Comparison of ENCODE assay signal across 8 mouse cellular contexts in genomic region chr10:63023121-63023748, GRCm38 (mm10). TPM values are rescaled to one million over a fixed set of nuclear protein-coding genes. Genes with fewer than 3 reads are reported as not detected.
A peak's percentile ranks its signal among the peaks of the same experiment; 100 is the strongest.
DNase-seq lines count a peak whose midpoint lies in the region; ATAC-seq and TF ChIP-seq lines count a peak whose summit lies in the region.

No protein-coding gene starts in this region.

- peak overlapping the region; percentile 98 for H3K27ac ChIP-seq in embryonic fibroblast, embryonic 13.5 days (ENCODE audit: insufficient read depth, low read length)
- H3K27ac ChIP-seq in heart, embryonic 10.5 days = peak overlapping the region; percentile 100
- H3K27ac ChIP-seq in kidney, embryonic 14.5 days (ENCODE audit: low read depth, low read length) = peak overlapping the region; percentile 100
- peak overlapping the region; percentile 97 for H3K27ac ChIP-seq in liver, embryonic 13.5 days
- H3K27ac ChIP-seq in neural tube, embryonic 11.5 days (ENCODE audit: low read depth, low read length) = peak overlapping the region; percentile 100
- H3K27ac ChIP-seq in testis, adult 2 months (ENCODE audit: control insufficient read depth, insufficient read depth, low read depth, low read length) = peak overlapping the region; percentile 95

- H3K9ac ChIP-seq in kidney, embryonic 14.5 days (ENCODE audit: low read depth, low read length) = peak overlapping the region; percentile 99
- H3K9ac ChIP-seq in liver, embryonic 13.5 days = peak overlapping the region; percentile 97
- peak overlapping the region; percentile 96 for H3K9ac ChIP-seq in neural tube, embryonic 11.5 days (ENCODE audit: low read length)

- peak; percentile 33 for ATAC-seq in kidney, embryonic 14.5 days (ENCODE audit: low FRiP score, low TSS enrichment)
- peak; percentile 15; the same call in 1 of the 2 replicates for ATAC-seq in liver, embryonic 13.5 days (ENCODE audit: low read depth)
- ATAC-seq in neural tube, embryonic 11.5 days (ENCODE audit: insufficient read depth, low FRiP score, low TSS enrichment) = peak; percentile 25

- H3K9me3 ChIP-seq in heart, embryonic 10.5 days = no peaks in the 10 kb centered on the region
- no peaks in the 10 kb centered on the region for H3K9me3 ChIP-seq in kidney, embryonic 14.5 days (ENCODE audit: control insufficient read depth, low read length)
- H3K9me3 ChIP-seq in liver, embryonic 13.5 days (replicated peaks) = no peaks in the 10 kb centered on the region
- H3K9me3 ChIP-seq in neural tube, embryonic 11.5 days (ENCODE audit: control insufficient read depth, low read length) = no peaks in the 10 kb centered on the region

- WGBS in heart, embryonic 10.5 days = under 1% methylated on average over 66 of the region's 68 CpGs
- under 1% methylated on average over 56 of the region's 68 CpGs for WGBS in kidney, embryonic 14.5 days
- WGBS in liver, embryonic 13.5 days (ENCODE audit: insufficient replicate concordance) = under 1% methylated on average over 68 of the region's 68 CpGs
- under 1% methylated on average over 68 of the region's 68 CpGs for WGBS in neural tube, embryonic 11.5 days

- H3K4me2 ChIP-seq in kidney, embryonic 14.5 days (replicated peaks; ENCODE audit: low read depth, low read length) = peak overlapping the region; percentile 64; the same call in 1 of the 2 replicates
- peak overlapping the region; percentile 78 for H3K4me2 ChIP-seq in liver, embryonic 13.5 days
- H3K4me2 ChIP-seq in neural tube, embryonic 11.5 days (ENCODE audit: low read depth) = peak overlapping the region; percentile 55

- H3K4me3 ChIP-seq in embryonic fibroblast, embryonic 13.5 days (ENCODE audit: insufficient read depth, low read length) = peak overlapping the region; percentile 94
- peak overlapping the region; percentile 89 for H3K4me3 ChIP-seq in heart, embryonic 10.5 days
- peak overlapping the region; percentile 98 for H3K4me3 ChIP-seq in kidney, embryonic 14.5 days (ENCODE audit: low read length)
- peak overlapping the region; percentile 95 for H3K4me3 ChIP-seq in liver, embryonic 13.5 days (replicated peaks)
- peak overlapping the region; percentile 78 for H3K4me3 ChIP-seq in neural tube, embryonic 11.5 days (ENCODE audit: low read depth, low read length)
- peak overlapping the region; percentile 88 for H3K4me3 ChIP-seq in testis, adult 2 months (ENCODE audit: control insufficient read depth, low read depth, low read length)

- H3K4me1 ChIP-seq in embryonic fibroblast, embryonic 13.5 days (ENCODE audit: control insufficient read depth, insufficient read depth, low read length) = no peaks in the 10 kb centered on the region
- peaks cover 14% of the 10 kb centered on the region for H3K4me1 ChIP-seq in heart, embryonic 10.5 days
- peaks cover 24% of the 10 kb centered on the region for H3K4me1 ChIP-seq in kidney, embryonic 14.5 days (ENCODE audit: control insufficient read depth, insufficient read depth, low read length)
- H3K4me1 ChIP-seq in liver, embryonic 13.5 days (replicated peaks) = peaks cover 48% of the 10 kb centered on the region
- H3K4me1 ChIP-seq in neural tube, embryonic 11.5 days (ENCODE audit: control insufficient read depth, insufficient read depth, low read length) = peaks cover 24% of the 10 kb centered on the region
- H3K4me1 ChIP-seq in testis, adult 2 months (ENCODE audit: control insufficient read depth, insufficient read depth, low read length) = peaks cover 9% of the 10 kb centered on the region

- no peak for TF ChIP-seq POLR2A in embryonic fibroblast, embryonic 13.5 days (IDR thresholded peaks at IDR 0.05; ENCODE audit: low read depth, low read length)
- TF ChIP-seq POLR2A in testis, adult 2 months (IDR thresholded peaks at IDR 0.05; ENCODE audit: control insufficient read depth, low read depth, low read length) = no peak

- peaks cover 2% of the 10 kb centered on the region; the same call in 1 of the 2 replicates for H3K36me3 ChIP-seq in heart, embryonic 10.5 days
- H3K36me3 ChIP-seq in kidney, embryonic 14.5 days (ENCODE audit: control insufficient read depth, insufficient read depth, low read length) = peaks cover 2% of the 10 kb centered on the region; the same call in 1 of the 2 replicates
- H3K36me3 ChIP-seq in liver, embryonic 13.5 days = peaks cover 6% of the 10 kb centered on the region; the same call in 1 of the 2 replicates
- no peaks in the 10 kb centered on the region for H3K36me3 ChIP-seq in neural tube, embryonic 11.5 days (ENCODE audit: control insufficient read depth, insufficient read depth, low read length)
- H3K36me3 ChIP-seq in testis, adult 2 months (ENCODE audit: control insufficient read depth, insufficient read depth, low read length) = no peaks in the 10 kb centered on the region; the same call in none of the 2 replicates

- peak; percentile 52 for DNase-seq in 416B (ENCODE audit: low read depth)
- DNase-seq in adrenal gland, postnatal 14 days = peak; percentile 89
- peak; percentile 88 for DNase-seq in heart, embryonic 10.5 days (ENCODE audit: low spot score)
- peak; percentile 43 for DNase-seq in liver, embryonic 13.5 days
- DNase-seq in neural tube, embryonic 11.5 days (ENCODE audit: low spot score) = peak; percentile 72

- no peaks in the 10 kb centered on the region for H3K27me3 ChIP-seq in heart, embryonic 10.5 days (ENCODE audit: insufficient read depth, poor library complexity, severe bottlenecking)
- no peaks in the 10 kb centered on the region for H3K27me3 ChIP-seq in kidney, embryonic 14.5 days (ENCODE audit: control insufficient read depth, insufficient read depth, low read length)
- no peaks in the 10 kb centered on the region for H3K27me3 ChIP-seq in liver, embryonic 13.5 days
- H3K27me3 ChIP-seq in neural tube, embryonic 11.5 days (ENCODE audit: control insufficient read depth, insufficient read depth, low read length) = no peaks in the 10 kb centered on the region
- no peaks in the 10 kb centered on the region for H3K27me3 ChIP-seq in testis, adult 2 months (ENCODE audit: control insufficient read depth, insufficient read depth, low read length)

- no peak for TF ChIP-seq CTCF in embryonic fibroblast, embryonic 13.5 days (IDR thresholded peaks at IDR 0.05; ENCODE audit: borderline replicate concordance, insufficient read depth, low read length)
- TF ChIP-seq CTCF in testis, adult 2 months (IDR thresholded peaks at IDR 0.05; ENCODE audit: control insufficient read depth, insufficient read depth, insufficient replicate concordance, low read depth, low read length) = no peak

RNA-seq across cellular contexts. Expression of gene Hnrnph3, which starts 0.8 kb away (rescaled TPM):
- 49.2 and 56.0 TPM in 2 replicates for total RNA-seq in adrenal gland, postnatal 14 days (2021)
- 47.6 and 68.4 TPM in 2 replicates for polyA plus RNA-seq in embryonic fibroblast, embryonic 13.5 days (2011; ENCODE audit: insufficient read length, low read depth, missing spikeins)
- 83.7 and 115 TPM in 2 replicates for polyA plus RNA-seq in heart, embryonic 10.5 days (2016; fragmentation: Nextera tagmentation; extraction: Ambion mirVana)
- 82.2 and 86.8 TPM in 2 replicates for polyA plus RNA-seq in kidney, embryonic 14.5 days (2014; fragmentation: Nextera tagmentation; extraction: Ambion mirVana)
- 25.5 and 29.9 TPM in 2 replicates for polyA plus RNA-seq in liver, embryonic 13.5 days (2015; fragmentation: Nextera tagmentation; extraction: Ambion mirVana)
- polyA plus RNA-seq in neural tube, embryonic 11.5 days (2014; fragmentation: Nextera tagmentation; extraction: Ambion mirVana) = 147 and 159 TPM in 2 replicates
- 56.4 and 83.8 TPM in 2 replicates for polyA plus RNA-seq in testis, adult 2 months (2012; rRNA removed)

RNA-seq across cellular contexts. Expression of gene Pbld2, which starts 0.9 kb away (rescaled TPM):
- total RNA-seq in adrenal gland, postnatal 14 days (2021) = 4.6 and 8.7 TPM in 2 replicates
- polyA plus RNA-seq in embryonic fibroblast, embryonic 13.5 days (2011; ENCODE audit: insufficient read length, low read depth, missing spikeins) = 2.3 TPM in 1 of 2 replicates, not detected in the other
- polyA plus RNA-seq in heart, embryonic 10.5 days (2016; fragmentation: Nextera tagmentation; extraction: Ambion mirVana) = 0.27 and 0.77 TPM in 2 replicates
- 1.9 and 2.7 TPM in 2 replicates for polyA plus RNA-seq in kidney, embryonic 14.5 days (2014; fragmentation: Nextera tagmentation; extraction: Ambion mirVana)
- 1.6 and 1.8 TPM in 2 replicates for polyA plus RNA-seq in liver, embryonic 13.5 days (2015; fragmentation: Nextera tagmentation; extraction: Ambion mirVana)
- polyA plus RNA-seq in neural tube, embryonic 11.5 days (2014; fragmentation: Nextera tagmentation; extraction: Ambion mirVana) = 0.55 and 1.4 TPM in 2 replicates
- polyA plus RNA-seq in testis, adult 2 months (2012; rRNA removed) = 4.0 and 6.0 TPM in 2 replicates

RNA-seq across cellular contexts. Expression of gene Pbld1, which starts 36.7 kb away (rescaled TPM):
- 14.4 and 18.0 TPM in 2 replicates for total RNA-seq in adrenal gland, postnatal 14 days (2021)
- 0.42 TPM in 1 of 2 replicates, not detected in the other for polyA plus RNA-seq in embryonic fibroblast, embryonic 13.5 days (2011; ENCODE audit: insufficient read length, low read depth, missing spikeins)
- polyA plus RNA-seq in heart, embryonic 10.5 days (2016; fragmentation: Nextera tagmentation; extraction: Ambion mirVana) = 0.42 and 1.7 TPM in 2 replicates
- 4.8 and 5.1 TPM in 2 replicates for polyA plus RNA-seq in kidney, embryonic 14.5 days (2014; fragmentation: Nextera tagmentation; extraction: Ambion mirVana)
- 3.0 and 3.1 TPM in 2 replicates for polyA plus RNA-seq in liver, embryonic 13.5 days (2015; fragmentation: Nextera tagmentation; extraction: Ambion mirVana)
- 0.99 and 1.4 TPM in 2 replicates for polyA plus RNA-seq in neural tube, embryonic 11.5 days (2014; fragmentation: Nextera tagmentation; extraction: Ambion mirVana)
- polyA plus RNA-seq in testis, adult 2 months (2012; rRNA removed) = 0.53 and 0.57 TPM in 2 replicates

RNA-seq across cellular contexts. Expression of gene Rufy2, which starts 43.2 kb away (rescaled TPM):
- total RNA-seq in adrenal gland, postnatal 14 days (2021) = 14.8 and 20.9 TPM in 2 replicates
- 22.0 and 22.4 TPM in 2 replicates for polyA plus RNA-seq in embryonic fibroblast, embryonic 13.5 days (2011; ENCODE audit: insufficient read length, low read depth, missing spikeins)
- polyA plus RNA-seq in heart, embryonic 10.5 days (2016; fragmentation: Nextera tagmentation; extraction: Ambion mirVana) = 14.6 and 17.7 TPM in 2 replicates
- polyA plus RNA-seq in kidney, embryonic 14.5 days (2014; fragmentation: Nextera tagmentation; extraction: Ambion mirVana) = 19.7 and 28.4 TPM in 2 replicates
- polyA plus RNA-seq in liver, embryonic 13.5 days (2015; fragmentation: Nextera tagmentation; extraction: Ambion mirVana) = 2.7 and 3.0 TPM in 2 replicates
- polyA plus RNA-seq in neural tube, embryonic 11.5 days (2014; fragmentation: Nextera tagmentation; extraction: Ambion mirVana) = 20.1 and 22.7 TPM in 2 replicates
- 0.77 and 1.2 TPM in 2 replicates for polyA plus RNA-seq in testis, adult 2 months (2012; rRNA removed)

Comparison
In these comparisons a context has a peak if more than half of its experiments do, and no peak if none do; other contexts are left out.
1. Peak in every context shown above with its lines: DNase-seq, ATAC-seq, H3K4me3 ChIP-seq and H3K27ac ChIP-seq.